Mouse (Mus musculus) thymus, adult 18-20 months (tissue): ENCODE data around the gene Txnrd3.

Experiments
- DNase-seq, 2 experiments: peaks; one replicate each; pipeline ENCODE4 v3.0.0; 2022; ENCODE audit warnings: mixed read lengths in 2 of 2

The Txnrd3 gene

GRCm38 (mm10) chr6:89658342-89658741, 14.6 kb downstream of the Txnrd3 start:
- DNase-seq: no peak

DNA sequence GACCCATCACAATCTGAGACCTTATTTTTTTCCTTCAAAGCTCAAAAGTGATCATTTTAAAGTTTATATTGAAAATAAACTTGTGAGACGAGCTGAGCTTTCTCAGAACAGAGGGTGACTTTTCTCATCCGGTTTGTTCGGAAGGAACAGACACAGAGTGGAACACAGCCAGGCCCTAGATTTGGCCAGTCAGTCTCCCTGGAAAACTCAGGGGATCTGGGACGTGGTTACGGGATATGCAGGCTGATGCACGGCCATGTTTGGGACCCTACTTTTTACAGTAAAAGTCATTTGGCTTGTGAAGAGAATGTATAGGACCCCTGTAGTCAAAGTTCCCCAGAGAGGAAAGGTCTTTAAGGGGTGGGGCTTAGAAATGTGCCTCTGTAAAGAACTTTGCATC, 15.1 kb downstream of the Txnrd3 start:
- DNase-seq: no peak

GRCm38 (mm10) chr6:89659692-89660423, 16.1 kb downstream of the Txnrd3 start:
- no peak for DNase-seq

- no peak for DNase-seq
These were observed 16.7 kb downstream of the Txnrd3 start for GRCm38 (mm10) chr6:89660490-89660889.

- DNase-seq: no peak
These were observed 18.7 kb downstream of the Txnrd3 start for GRCm38 (mm10) chr6:89662521-89662920.

DNA sequence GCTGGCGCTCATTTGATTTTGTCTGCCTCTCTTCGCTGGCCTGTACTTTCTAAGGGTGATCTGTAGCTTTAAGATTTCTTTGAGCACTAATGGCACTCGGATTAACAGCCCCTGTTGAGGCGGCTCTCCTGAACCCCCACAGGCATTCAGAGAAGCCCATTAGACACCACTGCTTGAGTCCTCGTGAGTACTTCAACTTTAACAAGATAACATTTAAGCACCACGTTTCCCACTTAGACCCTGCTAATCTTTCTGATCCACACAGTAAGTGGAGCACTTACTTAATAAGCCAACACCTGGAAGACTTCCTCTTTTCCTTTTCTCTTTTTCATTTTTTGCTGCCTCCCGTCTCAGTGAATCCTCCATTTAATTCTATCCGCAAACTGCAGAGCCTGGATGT, 21.4 kb downstream of the Txnrd3 start:
- no peak for DNase-seq

DNA sequence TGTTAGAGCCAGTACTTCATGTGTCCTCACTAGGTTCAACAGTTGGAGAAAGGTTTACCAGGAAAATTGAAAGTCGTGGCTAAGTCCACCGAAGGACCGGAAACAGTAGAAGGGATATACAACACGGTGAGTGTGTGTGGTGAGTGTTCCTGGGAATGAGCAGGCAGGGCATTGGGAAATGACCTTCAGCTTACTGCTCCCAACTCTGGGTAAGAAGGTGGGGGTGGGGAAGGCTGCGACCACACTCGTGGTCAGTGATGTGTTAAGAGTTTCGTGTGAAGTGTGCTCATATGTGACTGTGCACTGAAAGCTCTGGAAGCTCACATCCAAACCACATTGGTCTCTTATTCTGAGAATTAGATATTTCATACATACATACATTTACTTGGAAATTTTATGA, 21.9 kb downstream of the Txnrd3 start:
- no peak for DNase-seq

- no peak for DNase-seq
These were observed 23.2 kb downstream of the Txnrd3 start for GRCm38 (mm10) chr6:89666976-89667375.

DNA sequence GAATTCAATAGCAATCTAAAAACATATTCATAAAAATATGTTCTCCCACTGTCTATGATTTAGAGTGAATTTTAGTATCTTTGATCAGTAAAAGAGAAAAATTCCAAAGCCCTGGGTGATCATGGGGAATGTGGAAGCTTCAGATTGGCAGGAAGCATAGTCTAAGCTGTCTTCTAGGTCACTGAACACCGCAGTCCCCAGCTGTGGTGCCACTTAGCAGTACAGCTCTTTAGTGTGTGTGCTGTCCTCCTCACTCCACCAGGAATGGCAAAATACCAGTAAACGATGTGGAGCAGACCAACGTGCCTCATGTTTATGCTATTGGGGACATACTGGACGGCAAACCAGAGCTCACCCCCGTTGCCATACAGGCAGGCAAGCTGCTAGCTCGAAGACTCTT, 25.8 kb downstream of the Txnrd3 start:
- no peak for DNase-seq

DNA sequence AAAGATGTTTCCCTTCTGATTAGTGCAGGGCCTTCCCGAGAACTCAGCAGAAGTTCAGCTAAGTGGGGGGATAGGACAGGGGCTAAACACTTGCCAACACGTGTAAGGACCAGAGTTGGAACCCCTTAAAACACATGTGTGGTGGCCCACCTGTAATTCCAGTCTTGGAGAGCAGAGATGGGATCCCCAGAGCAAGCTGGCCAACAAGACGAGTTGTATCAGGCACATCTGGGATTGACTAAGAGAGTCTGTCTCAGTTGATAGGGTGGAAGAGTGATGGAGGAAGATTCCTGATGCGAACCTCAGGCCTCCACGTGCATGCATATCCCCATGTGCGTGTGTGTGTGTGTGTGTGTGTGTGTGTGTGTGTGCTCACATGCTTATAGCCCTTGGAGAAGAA, 27.6 kb downstream of the Txnrd3 start:
- DNase-seq: no peak

- DNase-seq: no peak
These were observed 28.9 kb downstream of the Txnrd3 start for GRCm38 (mm10) chr6:89672641-89673040.

- DNase-seq: no peak
These were observed 29.5 kb downstream of the Txnrd3 start for GRCm38 (mm10) chr6:89673135-89673780.

- DNase-seq: no peak
These were observed 34.7 kb downstream of the Txnrd3 start for GRCm38 (mm10) chr6:89678522-89678921.

DNA sequence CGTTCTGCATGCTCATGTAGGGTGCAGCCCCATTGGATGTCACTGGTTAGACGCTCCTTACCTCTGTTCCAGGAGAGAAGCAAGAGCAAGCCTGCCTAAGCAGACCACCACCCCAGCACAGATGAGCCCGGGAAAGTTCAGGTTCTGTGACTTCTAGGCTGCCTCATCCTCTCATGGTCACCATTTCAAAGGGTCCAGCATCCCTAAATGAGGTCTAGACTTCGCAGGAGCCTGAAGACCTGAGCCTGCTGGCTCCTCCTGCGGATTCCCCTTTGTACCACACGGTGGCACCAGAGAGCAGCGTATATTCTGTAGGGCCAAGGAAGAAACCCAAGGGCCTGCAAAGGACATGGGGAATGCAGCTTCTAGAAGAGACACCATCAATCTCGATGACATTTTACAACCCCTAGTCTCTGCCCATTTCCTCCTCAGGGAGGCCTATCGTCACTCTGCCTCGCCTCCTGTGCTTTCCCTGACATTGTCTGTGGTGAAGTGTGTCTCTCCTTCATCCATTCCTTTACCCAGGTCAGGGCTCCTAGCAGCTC, 35.6 kb downstream of the Txnrd3 start:
- DNase-seq: no peak

GRCm38 (mm10) chr6:89680155-89680554, 36.4 kb downstream of the Txnrd3 start:
- peak; percentile 30 to 34 for DNase-seq

DNA sequence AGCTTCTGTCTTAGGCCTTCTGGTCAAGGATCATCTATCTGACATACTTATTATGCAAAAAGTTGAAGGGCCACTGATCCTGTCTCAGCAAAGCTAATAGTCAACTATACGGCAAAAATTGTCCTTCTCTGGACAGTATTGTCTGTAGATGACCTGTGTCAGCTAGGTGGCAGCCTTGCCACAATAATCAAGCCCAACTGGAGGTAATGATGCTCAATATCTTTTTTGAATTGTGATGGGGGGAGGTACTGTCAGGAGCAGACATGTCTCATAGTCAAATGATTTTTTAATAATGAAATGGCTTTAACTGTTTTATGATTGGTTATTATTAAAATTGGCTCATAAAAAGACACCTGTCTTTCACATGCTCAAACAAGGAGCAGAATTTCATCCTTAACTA, 40.4 kb downstream of the Txnrd3 start:
- no peak for DNase-seq

DNA sequence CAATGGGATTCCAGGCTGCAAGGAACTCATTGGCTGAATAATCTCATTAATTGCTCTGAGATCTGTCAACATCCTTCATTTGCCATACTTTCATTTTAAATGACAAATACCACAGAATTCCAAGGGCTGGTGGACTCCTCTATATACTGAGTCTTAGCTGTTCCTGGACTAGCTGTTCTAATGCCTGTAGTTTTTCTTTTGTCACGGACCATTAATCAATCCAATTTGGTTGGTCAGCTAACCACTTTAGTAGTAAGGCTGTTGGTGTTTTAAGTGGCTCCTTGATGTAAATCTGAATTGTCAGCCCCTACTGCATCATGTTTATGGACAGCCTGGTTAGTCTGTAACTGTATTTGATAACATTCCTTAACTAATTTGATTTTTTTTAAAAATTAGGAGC, 43.3 kb downstream of the Txnrd3 start:
- no peak for DNase-seq

DNA sequence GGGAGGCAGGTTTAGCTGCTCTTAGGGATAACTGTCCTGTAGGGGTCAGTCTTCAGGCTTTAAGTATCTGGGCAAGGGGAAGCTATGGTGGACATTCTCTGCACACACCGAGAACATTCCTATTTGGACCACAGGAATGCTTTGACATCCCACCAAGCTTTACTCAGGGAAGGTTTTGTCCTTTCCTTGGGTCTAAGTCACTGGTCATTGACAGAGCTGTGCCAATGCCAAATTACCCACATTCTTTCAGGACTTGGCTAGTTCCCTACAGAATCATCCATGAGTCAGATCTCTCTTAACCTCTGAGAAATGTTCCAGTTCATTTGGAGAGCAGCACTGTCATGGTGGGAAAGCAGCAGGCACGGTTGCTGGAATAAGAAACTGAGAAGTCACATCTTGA, 62.8 kb downstream of the Txnrd3 start:
- no peak for DNase-seq

- no peak for DNase-seq
These were observed 63.5 kb downstream of the Txnrd3 start, which contains the start of gene Vmn1r40 for GRCm38 (mm10) chr6:89707240-89707639. Vmn1r40 (plus strand) TSS chr6:89707540.

DNA sequence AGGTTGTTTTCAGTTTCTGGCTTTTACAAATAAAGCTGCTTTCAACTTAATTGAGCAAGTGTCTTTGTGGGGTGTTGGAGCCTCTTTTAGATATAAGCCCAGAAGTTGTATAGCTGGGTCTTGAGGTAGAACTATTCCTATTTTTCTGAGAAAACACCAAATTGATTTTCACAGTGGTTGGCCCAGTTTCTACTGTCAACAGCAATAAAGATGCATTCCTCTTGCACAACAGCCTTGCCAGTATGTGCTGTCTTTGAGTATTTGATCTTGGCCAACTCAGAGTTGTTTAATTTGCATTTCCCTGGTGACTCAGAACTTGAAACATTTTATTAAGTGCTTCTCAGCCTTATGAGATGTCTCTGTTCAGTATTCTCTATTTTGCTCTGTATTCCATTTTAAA, 74.3 kb downstream of the Txnrd3 start:
- DNase-seq: no peak
